Mouse (Mus musculus): ENCODE data around the gene Smco4.
"Not testable (repeated sequence)": the region's sequence is repeated elsewhere in the genome, so short reads cannot be mapped to it uniquely, and the experiment has no call there.

The Smco4 gene

DNA sequence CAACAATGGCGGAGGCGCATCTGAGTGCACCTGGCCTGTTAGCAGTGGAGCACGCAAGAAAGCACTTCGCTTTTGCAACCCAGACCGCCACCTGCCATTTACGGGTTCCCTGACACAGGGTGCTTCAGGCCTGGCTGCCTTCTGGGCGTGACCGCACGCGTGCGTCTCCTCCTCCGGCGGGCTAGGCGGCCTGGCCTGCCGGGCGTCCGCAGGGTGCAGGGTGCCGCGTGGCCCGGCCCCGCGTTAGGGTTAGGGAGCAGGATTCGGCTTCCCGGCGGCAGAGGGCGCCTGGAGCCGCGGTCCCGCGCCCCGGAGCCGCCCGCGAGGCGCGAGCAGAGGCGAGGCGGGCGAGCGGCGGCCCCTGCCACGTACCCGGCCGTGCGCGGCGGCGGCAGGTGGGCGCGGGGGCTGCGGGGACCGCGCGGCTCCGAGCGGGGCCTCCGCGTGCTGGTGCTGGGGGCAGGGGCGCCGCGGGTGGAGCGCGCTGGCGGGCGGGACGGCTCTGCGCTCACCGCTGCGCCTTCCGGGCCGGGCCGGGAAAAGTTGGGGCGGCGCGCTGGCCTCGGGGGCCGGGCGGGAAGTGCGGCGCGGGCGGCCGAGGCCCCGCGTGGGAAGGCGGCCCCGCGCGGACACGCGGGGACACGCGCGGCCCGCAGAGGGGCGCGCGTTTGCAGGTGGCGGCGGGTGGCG, at the start of gene Smco4:
Gene Smco4, plus strand, starts transcription at position 198 of the 690 bp plus-strand sequence.
- DNase-seq (ENCODE audit: low spot score) = peak; percentile 78

DNA sequence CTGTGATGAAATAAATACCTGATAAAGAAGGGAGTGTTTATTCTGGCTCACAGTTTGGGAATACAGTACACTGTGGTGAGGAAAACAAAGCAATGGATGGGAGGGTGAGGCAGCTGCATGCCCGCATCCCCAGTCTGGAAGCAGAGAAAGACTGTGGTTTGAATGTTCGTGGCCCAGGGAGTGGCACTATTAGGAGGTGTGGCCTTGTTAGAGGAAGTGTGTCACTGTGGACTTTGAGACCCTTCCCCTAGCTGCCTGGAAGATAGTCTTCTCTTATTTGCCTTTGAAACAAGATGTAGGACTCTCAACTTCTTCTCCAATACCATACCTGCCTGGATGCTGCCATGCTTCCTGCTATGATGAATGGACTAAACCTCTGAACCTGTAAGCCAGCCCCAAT, 45.8 kb upstream of the Smco4 start:
- no peak for DNase-seq (ENCODE audit: low spot score)

DNA sequence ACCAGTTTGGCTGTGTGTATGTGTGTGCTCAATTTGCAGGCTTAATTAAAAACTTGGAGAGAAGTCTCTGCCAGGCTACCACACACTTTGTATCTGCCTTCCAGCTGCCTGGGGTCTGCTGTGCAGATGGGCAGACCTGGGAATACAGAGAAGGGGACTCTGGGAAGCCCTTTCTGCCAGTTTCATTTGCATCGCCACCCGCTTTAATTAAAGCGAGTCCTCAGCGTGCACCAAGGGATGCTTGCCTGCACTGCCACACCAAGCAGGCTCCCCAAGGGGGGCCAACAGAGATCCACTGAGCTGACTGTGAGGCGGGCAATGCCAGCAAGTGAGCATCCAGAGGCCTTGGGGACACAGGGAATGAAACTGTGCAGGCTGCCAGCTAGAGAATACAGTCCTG, 42.3 kb upstream of the Smco4 start:
- no peak for DNase-seq (ENCODE audit: low spot score)

DNA sequence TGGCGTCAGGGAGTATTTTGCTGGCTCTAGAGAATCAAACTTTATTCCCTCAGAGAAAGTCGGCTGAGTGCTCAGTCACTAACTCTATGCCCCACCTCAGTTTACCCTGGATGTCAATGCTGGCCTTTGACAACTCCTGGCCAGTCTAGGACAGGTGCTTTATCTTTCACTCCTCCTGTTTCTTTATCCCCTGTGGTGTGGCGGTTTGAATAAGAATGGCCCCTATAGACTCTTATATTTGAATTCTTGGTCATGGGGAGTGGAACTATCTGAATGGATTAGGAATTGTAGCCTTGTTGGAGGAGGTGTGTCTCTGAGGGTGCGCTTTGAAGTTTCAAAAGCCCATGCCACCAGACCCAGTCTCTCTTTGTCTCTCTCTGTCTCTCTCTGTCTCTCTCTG, 21.0 kb upstream of the Smco4 start:
- DNase-seq (ENCODE audit: low spot score) = no peak

- no peak for DNase-seq (ENCODE audit: low spot score)
These were observed 20.0 kb upstream of the Smco4 start for GRCm38 (mm10) chr9:15473206-15473605.

DNA sequence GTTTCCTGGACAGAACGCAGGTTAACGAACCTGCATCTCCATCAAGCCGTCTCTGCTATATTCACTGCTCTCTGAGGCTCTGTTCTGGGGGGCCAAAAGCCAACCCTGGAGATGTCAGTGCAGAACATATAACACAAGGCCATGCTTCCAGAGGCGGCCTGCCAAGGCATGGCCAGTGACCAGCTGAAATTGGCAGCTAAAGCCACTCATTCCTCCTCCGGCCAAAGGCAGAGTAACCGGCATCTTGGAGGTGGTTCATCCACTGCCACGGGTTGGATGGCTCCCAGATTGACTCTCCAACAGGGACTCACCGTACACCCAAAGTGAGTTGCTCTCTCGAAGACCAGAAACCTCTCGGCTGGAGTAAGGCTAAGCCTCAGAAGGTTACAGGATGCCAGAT, 15.7 kb upstream of the Smco4 start:
- no peak for DNase-seq (ENCODE audit: low spot score)

DNA sequence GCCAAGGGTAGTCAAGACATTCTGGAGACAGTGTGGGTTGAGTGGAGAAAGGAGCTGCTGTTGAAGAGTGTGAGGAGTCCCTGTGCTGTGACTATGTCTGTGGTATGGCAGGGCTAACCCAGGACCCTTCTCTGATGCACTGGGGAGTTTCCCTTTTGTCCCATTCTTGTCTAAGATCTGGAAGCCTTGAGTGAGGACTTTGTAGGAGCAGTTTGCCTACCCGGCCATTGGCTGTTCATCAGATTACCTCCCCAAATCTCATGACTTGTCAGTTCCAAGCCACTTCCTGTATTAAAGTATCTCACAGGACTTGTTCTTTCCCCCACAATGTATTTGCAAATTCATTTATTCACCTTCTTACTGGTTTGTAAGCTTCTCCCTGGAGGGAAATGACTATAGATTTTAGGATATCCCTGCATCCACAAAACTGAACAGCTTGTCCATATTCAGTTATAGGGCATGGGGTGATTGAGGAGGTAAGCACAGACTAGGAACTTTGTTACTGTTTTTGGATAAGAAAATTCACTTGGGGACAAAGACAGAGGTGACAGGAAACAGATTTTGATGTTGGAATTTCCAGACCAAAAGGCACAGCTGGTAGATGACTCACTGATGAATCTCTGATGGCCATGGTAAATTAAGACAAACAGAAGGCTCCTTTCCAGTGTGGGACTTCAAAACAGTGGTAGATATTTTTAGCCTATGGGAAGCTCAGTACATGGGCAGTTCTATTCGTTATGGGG, 5.4 kb upstream of the Smco4 start:
- DNase-seq (ENCODE audit: low spot score) = no peak

DNA sequence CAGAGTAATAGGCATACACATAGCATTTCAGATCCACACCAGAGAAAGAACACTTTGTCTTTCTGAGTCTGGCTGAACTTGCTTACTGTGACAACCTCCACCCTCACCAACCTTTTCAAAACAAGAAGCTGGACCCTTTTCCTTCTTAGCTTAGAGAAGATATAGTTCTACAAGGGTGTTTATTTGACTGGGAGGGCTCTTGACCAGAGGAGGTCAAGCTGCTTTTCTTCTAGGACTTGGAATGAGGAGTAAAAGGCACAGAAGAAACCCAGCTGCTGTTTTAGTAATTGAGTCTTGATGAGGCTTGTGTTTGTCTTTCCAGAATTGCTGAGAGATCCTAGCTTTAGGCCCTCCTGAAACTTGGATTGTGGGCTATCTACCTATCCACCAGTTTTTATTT, 3.9 kb upstream of the Smco4 start:
- no peak for DNase-seq (ENCODE audit: low spot score)

- no peak for DNase-seq (ENCODE audit: low spot score)
These were observed 2.7 kb upstream of the Smco4 start for GRCm38 (mm10) chr9:15490331-15491100.

DNA sequence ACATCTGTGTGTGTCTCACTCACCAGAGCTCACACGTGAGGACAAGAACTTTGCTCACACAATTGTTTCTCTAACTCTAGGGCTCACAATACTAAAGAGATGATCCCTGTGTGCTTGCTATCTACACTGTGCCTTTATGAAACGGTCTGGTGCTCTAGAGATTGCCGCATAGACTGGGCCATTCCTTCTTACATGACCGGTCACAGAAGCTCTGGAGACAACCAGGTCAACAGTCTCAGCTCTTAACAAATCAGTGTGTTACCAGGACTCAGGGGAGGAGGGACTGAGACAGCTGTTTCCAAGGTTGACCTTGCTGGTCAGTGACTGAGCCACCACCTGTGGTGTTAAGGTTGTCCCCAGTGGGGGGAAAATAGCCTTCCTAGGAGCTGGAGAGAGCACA, 1.5 kb upstream of the Smco4 start:
- no peak for DNase-seq (ENCODE audit: low spot score)

DNA sequence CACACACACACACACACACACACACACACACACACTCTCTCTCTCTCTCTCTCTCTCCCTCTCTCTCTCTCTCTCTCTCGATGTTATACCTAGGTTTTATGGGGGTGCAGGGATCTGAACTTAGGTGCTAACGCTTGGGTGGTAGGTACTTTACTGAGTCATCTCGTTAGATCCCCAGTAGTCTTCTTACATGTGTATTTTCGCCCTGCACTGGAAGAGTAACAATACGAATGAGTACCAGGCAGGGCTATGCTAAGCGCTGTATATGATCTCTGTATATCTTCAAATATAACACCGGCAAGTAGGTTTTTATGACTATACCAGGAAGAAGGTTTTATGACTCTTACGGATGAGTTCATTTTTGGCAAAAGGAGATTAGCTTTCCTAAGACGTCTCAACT, 831 bp upstream of the Smco4 start:
- DNase-seq (ENCODE audit: low spot score) = no peak

- DNase-seq (ENCODE audit: low spot score) = peak; percentile 79
These were observed 810 bp downstream of the Smco4 start for GRCm38 (mm10) chr9:15493925-15494558.

DNA sequence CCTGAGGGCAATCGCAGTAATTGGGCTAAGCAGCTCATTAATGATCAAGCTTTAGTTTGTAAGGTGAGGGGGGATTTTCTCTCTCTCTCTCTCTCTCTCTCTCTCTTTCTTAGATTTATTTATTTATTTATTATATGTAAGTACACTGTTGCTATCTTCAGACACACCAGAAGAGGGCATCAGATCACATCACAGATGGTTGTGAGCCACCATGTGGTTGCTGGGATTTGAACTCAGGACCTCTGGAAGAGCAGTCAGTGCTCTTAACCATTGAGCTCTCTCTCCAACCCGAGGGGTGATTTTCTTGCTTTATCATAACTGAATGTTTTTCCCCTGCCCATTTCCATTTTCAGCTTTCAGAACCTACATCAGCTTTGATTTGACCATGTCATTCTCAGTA, 2.0 kb downstream of the Smco4 start:
- not testable (repeated sequence) for DNase-seq (ENCODE audit: low spot score)

GRCm38 (mm10) chr9:15495921-15496577, 2.8 kb downstream of the Smco4 start:
- peak; percentile 72 for DNase-seq (ENCODE audit: low spot score)

DNA sequence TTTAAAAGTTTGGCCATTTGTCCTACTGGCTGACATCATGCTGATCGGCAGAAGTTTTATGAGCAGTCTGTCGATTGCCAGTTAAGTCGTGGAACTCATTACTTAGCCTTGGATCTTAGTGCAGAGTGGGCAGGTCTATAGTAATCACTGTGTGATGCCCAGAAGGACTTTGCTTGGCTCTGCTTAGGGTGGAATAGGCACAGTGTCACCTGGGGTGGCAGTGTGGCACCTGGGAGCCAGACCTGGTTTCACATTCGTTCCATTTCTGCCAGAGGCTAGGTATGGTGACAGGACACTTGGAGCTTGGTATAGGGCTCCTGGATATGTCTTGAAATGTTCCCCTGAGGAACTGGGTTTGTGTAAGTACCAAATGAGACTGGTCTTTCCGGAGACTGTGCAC, 6.8 kb downstream of the Smco4 start:
- no peak for DNase-seq (ENCODE audit: low spot score)

GRCm38 (mm10) chr9:15501319-15502256, 8.4 kb downstream of the Smco4 start:
- no peak for DNase-seq (ENCODE audit: low spot score)

- DNase-seq (ENCODE audit: low spot score) = no peak
These were observed 9.2 kb downstream of the Smco4 start for GRCm38 (mm10) chr9:15502476-15502875.

DNA sequence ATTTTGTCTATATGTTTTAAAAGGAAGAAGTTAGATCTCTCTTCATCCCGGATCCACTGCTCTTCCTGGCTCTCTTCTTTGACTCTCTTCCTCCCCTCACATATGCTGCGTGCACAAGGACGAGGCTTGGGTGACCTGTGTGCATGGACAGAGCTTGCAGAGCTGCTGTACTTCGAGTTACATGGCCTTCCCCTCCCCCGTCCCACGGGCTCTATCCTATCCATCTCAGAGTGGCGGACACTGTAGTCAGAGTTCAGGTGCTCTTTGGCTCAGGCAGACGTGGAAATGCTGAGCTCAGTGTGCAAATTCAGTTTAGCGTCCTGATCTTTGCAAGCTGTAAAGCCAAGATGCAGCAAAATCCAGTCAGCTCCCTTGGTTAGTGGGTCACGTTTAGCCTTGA, 10.1 kb downstream of the Smco4 start:
- DNase-seq (ENCODE audit: low spot score) = no peak

DNA sequence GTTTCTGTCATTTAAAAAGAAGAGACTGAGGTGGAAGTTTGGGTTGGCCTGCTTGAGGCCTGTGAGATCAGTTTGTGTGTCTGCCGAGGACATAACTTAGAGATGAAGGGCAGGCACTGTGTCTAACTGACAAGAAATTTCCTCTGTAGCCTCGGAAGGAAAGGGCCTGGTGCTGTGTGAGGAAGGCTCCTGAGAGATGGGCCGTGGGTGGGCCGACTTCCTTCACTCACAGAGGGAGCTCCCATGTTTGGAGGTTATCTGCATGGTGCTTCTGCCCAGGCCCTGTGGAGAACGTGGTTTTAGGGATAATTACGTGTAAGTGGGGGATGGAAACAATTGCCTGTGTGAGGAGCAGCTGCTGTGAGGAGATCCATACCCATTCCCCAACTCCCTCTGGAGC, 10.6 kb downstream of the Smco4 start:
- DNase-seq (ENCODE audit: low spot score) = no peak

GRCm38 (mm10) chr9:15505288-15505687, 12.1 kb downstream of the Smco4 start:
- no peak for DNase-seq (ENCODE audit: low spot score)

- no peak for DNase-seq (ENCODE audit: low spot score)
These were observed 13.6 kb downstream of the Smco4 start for GRCm38 (mm10) chr9:15506863-15507262.

Measured in embryo, embryonic 10.5 days (tissue).